Mouse (Mus musculus): ENCODE measurements around the gene Hand2.

GRCm38 (mm10) chr8:57346371-57346770 is 25.6 kb downstream of the Hand2 start:
- TF ChIP-seq CTCF (IDR thresholded peaks at IDR 0.05; ENCODE audit: low read depth, low read length) (no peak), POLR2A (IDR thresholded peaks at IDR 0.05; ENCODE audit: extremely low read depth, insufficient read depth, low read length) (no peak)

Data from liver, adult 2 months (tissue).